Mouse (Mus musculus) urinary bladder, postnatal 25 days (tissue): ENCODE measurements around the gene Spta1.

Source experiments
- DNase-seq: peaks from one replicate; pipeline ENCODE4 v3.0.0; 2022; ENCODE audit warnings: low spot score

The Spta1 gene

DNA sequence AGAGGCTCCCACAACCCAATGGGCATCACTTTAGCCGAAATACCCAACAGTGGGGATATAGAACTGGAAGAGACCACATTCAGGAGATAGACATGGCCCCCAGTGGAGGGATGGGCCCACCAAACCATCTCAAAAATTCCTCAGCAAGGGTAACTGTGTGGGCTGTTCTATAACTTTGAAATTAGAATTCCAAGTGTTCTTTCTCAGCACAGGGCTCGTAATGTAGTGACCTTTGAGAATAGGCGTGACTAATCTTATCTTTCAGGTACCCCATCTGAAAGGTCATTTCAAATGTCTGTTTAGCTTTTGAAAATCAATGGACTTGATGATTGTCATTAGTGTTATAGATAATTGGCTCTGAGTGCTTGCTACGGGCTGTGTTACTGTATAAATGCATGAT is 95.2 kb downstream of the Spta1 start:
- no peak for DNase-seq

DNA sequence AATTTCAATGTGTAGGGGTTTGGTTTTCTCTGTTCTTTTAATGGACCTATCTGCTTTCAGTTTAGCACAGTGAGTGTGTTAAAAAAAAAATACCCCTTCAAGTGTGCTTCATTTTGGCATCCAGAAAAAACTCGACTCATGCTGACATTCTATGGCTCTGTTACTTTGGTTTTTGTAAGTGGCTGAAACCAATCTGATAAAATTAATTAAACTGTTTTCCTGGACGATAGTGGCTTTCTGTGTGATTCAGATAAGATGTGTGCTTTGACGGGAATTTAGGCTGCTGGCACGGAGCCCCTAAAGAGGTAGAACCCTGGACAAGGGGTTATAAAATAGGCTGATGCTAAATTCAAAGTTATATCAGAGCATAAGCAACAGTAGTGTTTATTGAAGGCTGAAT is 96.6 kb downstream of the Spta1 start:
- DNase-seq, result no peak

DNA sequence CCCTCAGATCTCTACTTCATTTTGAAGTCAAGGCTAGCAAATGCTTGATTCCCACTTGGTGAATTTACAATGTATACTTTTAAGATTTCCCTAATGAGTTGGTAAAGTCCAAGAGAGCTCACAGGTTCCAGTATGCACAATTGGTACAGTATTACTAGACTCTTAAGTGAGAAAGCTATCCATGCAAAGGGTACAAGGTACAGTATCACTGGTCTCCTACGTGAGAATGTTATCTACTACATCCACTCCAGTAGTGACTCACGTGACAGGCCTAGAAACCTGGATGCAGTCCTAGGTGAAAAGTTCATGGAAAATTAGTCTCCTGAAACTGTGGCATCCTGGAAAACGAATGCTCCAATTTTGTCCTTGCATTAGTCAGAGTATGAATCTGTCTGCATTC is 98.1 kb downstream of the Spta1 start:
- no peak for DNase-seq
